Mouse (Mus musculus): ENCODE results near the gene Prpf3. TPM values are rescaled to one million over a fixed set of nuclear protein-coding genes. Genes with fewer than 3 reads are reported as not detected.

Gene Prpf3
- 73.9 TPM for polyA plus RNA-seq (2017; shearing (Covaris generic))

GRCm38 (mm10) chr3:95855502-95856089 lies at the start of gene Prpf3:
Gene Prpf3, minus strand, starts transcription at chr3:95855885.

GRCm38 (mm10) chr3:95904568-95904967 lies 48.9 kb upstream of the Prpf3 start, which contains the start of gene Car14:
Gene Car14, minus strand, starts transcription at chr3:95904691.

GRCm38 (mm10) chr3:95893606-95894316 lies 38.1 kb upstream of the Prpf3 start, which contains the start of gene Aph1a:
Gene Aph1a, plus strand, starts transcription at chr3:95893969.

GRCm38 (mm10) chr3:95891211-95892065 lies 35.8 kb upstream of the Prpf3 start, which contains the start of gene BC028528:
Gene BC028528, minus strand, starts transcription at chr3:95892005.

GRCm38 (mm10) chr3:95881979-95882815 lies 26.5 kb upstream of the Prpf3 start, which contains the start of gene Ciart:
Gene Ciart, minus strand, starts transcription at chr3:95882251.

GRCm38 (mm10) chr3:95871392-95871867 lies 15.7 kb upstream of the Prpf3 start, which contains the start of gene Mrps21:
Gene Mrps21, minus strand, starts transcription at chr3:95871519.

GRCm38 (mm10) chr3:95818571-95819288 lies 37.0 kb downstream of the Prpf3 start, which contains the start of gene Rprd2:
Gene Rprd2, minus strand, starts transcription at chr3:95818863.

Other genes starting within 250 kb of the Prpf3 start
- 108 TPM for gene Ensa, start 230.9 kb downstream of the Prpf3 start, polyA plus RNA-seq (2017; shearing (Covaris generic))
- gene Mcl1, start 197.1 kb downstream of the Prpf3 start, polyA plus RNA-seq (2017; shearing (Covaris generic)) = 44.3 TPM
- gene Adamtsl4, start 168.0 kb downstream of the Prpf3 start, polyA plus RNA-seq (2017; shearing (Covaris generic)) = 14.0 TPM
- gene Ecm1, start 116.3 kb downstream of the Prpf3 start, polyA plus RNA-seq (2017; shearing (Covaris generic)) = 168 TPM
- gene Tars2, start 95.7 kb downstream of the Prpf3 start, polyA plus RNA-seq (2017; shearing (Covaris generic)) = 90.5 TPM
- gene Rprd2, start 37.0 kb downstream of the Prpf3 start, polyA plus RNA-seq (2017; shearing (Covaris generic)) = 20.4 TPM
- 256 TPM for gene Mrps21, start 15.6 kb upstream of the Prpf3 start, polyA plus RNA-seq (2017; shearing (Covaris generic))
- gene Ciart, start 26.4 kb upstream of the Prpf3 start, polyA plus RNA-seq (2017; shearing (Covaris generic)) = 7.4 TPM
- gene BC028528, start 36.1 kb upstream of the Prpf3 start, polyA plus RNA-seq (2017; shearing (Covaris generic)) = 0.40 TPM
- 56.1 TPM for gene Aph1a, start 38.1 kb upstream of the Prpf3 start, polyA plus RNA-seq (2017; shearing (Covaris generic))
- not detected for gene Car14, start 48.8 kb upstream of the Prpf3 start, polyA plus RNA-seq (2017; shearing (Covaris generic))
- gene Anp32e, start 73.4 kb upstream of the Prpf3 start, polyA plus RNA-seq (2017; shearing (Covaris generic)) = 235 TPM
- 10.0 TPM for gene Plekho1, start 140.1 kb upstream of the Prpf3 start, polyA plus RNA-seq (2017; shearing (Covaris generic))
- 30.5 TPM for gene Vps45, start 202.6 kb upstream of the Prpf3 start, polyA plus RNA-seq (2017; shearing (Covaris generic))
- 30.5 TPM for gene Otud7b, start 248.6 kb upstream of the Prpf3 start, polyA plus RNA-seq (2017; shearing (Covaris generic))